Mouse (Mus musculus): Measurements from ENCODE around the gene Add3. TPM values are rescaled to one million over a fixed set of nuclear protein-coding genes. Genes with fewer than 3 reads are reported as not detected.
A peak's percentile ranks its signal among the peaks of the same experiment; 100 is the strongest.

Gene Add3
- polyA plus RNA-seq, 1 experiment from 2014 or later, result 134 TPM

GRCm38 (mm10) chr19:53273055-53273722, 132.9 kb downstream of the Add3 start:
- Histone ChIP-seq H3K4me2 (ENCODE audit: low read length) (no peak overlapping the region), H3K9ac (ENCODE audit: low read length) (no peak overlapping the region), H3K9me3 (ENCODE audit: control insufficient read depth, low read length) (no peaks in the 10 kb centered on the region), H3K27ac (replicated peaks in 1 of 2; ENCODE audit: control insufficient read depth in 1 of 2, insufficient read depth in 1 of 2, low read depth in 2 of 2, low read length in 2 of 2) (no peak overlapping the region), H3K4me1 (ENCODE audit: control insufficient read depth in 2 of 2, insufficient read depth in 2 of 2, low read length in 2 of 2) (peaks cover 14 to 17% of the 10 kb centered on the region in 2 experiments; a peak in 3 of 4 replicates), H3K36me3 (ENCODE audit: control insufficient read depth, insufficient read depth, low read length) (no peaks in the 10 kb centered on the region), H3K27me3 (ENCODE audit: control insufficient read depth, insufficient read depth, low read length) (no peaks in the 10 kb centered on the region), H3K4me3 (ENCODE audit: control insufficient read depth in 1 of 2, insufficient read depth in 1 of 2, low read depth in 1 of 2, low read length in 2 of 2) (no peak overlapping the region)
- 81% methylated on average over 17 of the region's 17 CpGs for WGBS
- no peak for ATAC-seq (ENCODE audit: insufficient number of reproducible peaks, insufficient read depth, low FRiP score, low read depth)

- 84% methylated on average over 23 of the region's 23 CpGs for WGBS
- Histone ChIP-seq H3K4me1 (ENCODE audit: control insufficient read depth in 2 of 2, insufficient read depth in 2 of 2, low read length in 2 of 2) (peaks cover 14 to 17% of the 10 kb centered on the region in 2 experiments; a peak in 3 of 4 replicates), H3K27ac (replicated peaks in 1 of 2; ENCODE audit: control insufficient read depth in 1 of 2, insufficient read depth in 1 of 2, low read depth in 2 of 2, low read length in 2 of 2) (no peak overlapping the region), H3K9me3 (ENCODE audit: control insufficient read depth, low read length) (no peaks in the 10 kb centered on the region), H3K4me2 (ENCODE audit: low read length) (no peak overlapping the region), H3K27me3 (ENCODE audit: control insufficient read depth, insufficient read depth, low read length) (no peaks in the 10 kb centered on the region), H3K9ac (ENCODE audit: low read length) (no peak overlapping the region), H3K4me3 (ENCODE audit: control insufficient read depth in 1 of 2, insufficient read depth in 1 of 2, low read depth in 1 of 2, low read length in 2 of 2) (no peak overlapping the region), H3K36me3 (ENCODE audit: control insufficient read depth, insufficient read depth, low read length) (no peaks in the 10 kb centered on the region)
- no peak for ATAC-seq (ENCODE audit: insufficient number of reproducible peaks, insufficient read depth, low FRiP score, low read depth)
Observed at GRCm38 (mm10) chr19:53273781-53274428, 133.7 kb downstream of the Add3 start.

DNA sequence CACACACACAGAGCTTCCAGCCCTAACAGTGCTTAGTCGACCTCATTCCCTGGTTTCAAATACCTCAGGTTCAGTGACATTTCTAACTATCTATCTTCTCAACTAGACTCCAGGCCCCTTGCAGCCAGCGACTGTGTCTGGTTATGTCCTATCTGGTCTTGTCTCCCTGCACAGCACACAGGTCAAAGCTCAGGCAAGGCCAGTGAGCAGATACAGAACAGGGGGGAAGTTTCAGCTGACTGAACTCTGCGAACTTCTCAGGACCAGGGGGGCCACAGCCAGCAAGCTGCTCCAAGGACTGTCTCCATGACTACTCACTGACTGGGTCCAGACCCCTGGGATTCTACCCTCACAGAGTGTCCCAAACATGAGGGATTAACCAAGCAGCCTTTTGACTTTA, 135.0 kb downstream of the Add3 start:
- Histone ChIP-seq H3K27ac (replicated peaks in 1 of 2; ENCODE audit: control insufficient read depth in 1 of 2, insufficient read depth in 1 of 2, low read depth in 2 of 2, low read length in 2 of 2) (no peak overlapping the region), H3K4me3 (ENCODE audit: control insufficient read depth in 1 of 2, insufficient read depth in 1 of 2, low read depth in 1 of 2, low read length in 2 of 2) (no peak overlapping the region), H3K36me3 (ENCODE audit: control insufficient read depth, insufficient read depth, low read length) (no peaks in the 10 kb centered on the region), H3K9ac (ENCODE audit: low read length) (no peak overlapping the region), H3K27me3 (ENCODE audit: control insufficient read depth, insufficient read depth, low read length) (no peaks in the 10 kb centered on the region), H3K9me3 (ENCODE audit: control insufficient read depth, low read length) (no peaks in the 10 kb centered on the region), H3K4me2 (ENCODE audit: low read length) (no peak overlapping the region), H3K4me1 (ENCODE audit: control insufficient read depth in 2 of 2, insufficient read depth in 2 of 2, low read length in 2 of 2) (peaks cover 14 to 17% of the 10 kb centered on the region in 2 experiments; a peak in 3 of 4 replicates)
- no peak for ATAC-seq (ENCODE audit: insufficient number of reproducible peaks, insufficient read depth, low FRiP score, low read depth)
- 20% methylated on average over 3 of the region's 3 CpGs for WGBS

- Histone ChIP-seq H3K36me3 (ENCODE audit: control insufficient read depth, insufficient read depth, low read length) (no peaks in the 10 kb centered on the region), H3K9me3 (ENCODE audit: control insufficient read depth, low read length) (no peaks in the 10 kb centered on the region), H3K4me2 (ENCODE audit: low read length) (peak overlapping the region; percentile 50), H3K4me3 (ENCODE audit: control insufficient read depth in 1 of 2, insufficient read depth in 1 of 2, low read depth in 1 of 2, low read length in 2 of 2) (peak overlapping the region in 1 of 2 experiments; percentile 12; a peak in 1 of 4 replicates), H3K27ac (replicated peaks in 1 of 2; ENCODE audit: control insufficient read depth in 1 of 2, insufficient read depth in 1 of 2, low read depth in 2 of 2, low read length in 2 of 2) (no peak overlapping the region), H3K4me1 (ENCODE audit: control insufficient read depth in 2 of 2, insufficient read depth in 2 of 2, low read length in 2 of 2) (peaks cover 15 to 17% of the 10 kb centered on the region in 2 experiments; a peak in 3 of 4 replicates), H3K9ac (ENCODE audit: low read length) (peak overlapping the region; percentile 36), H3K27me3 (ENCODE audit: control insufficient read depth, insufficient read depth, low read length) (no peaks in the 10 kb centered on the region)
- WGBS, result 37% methylated on average over 19 of the region's 19 CpGs
- no peak for ATAC-seq (ENCODE audit: insufficient number of reproducible peaks, insufficient read depth, low FRiP score, low read depth)
Observed at GRCm38 (mm10) chr19:53276902-53277707, 136.9 kb downstream of the Add3 start.

GRCm38 (mm10) chr19:53278491-53279415, 138.5 kb downstream of the Add3 start:
- peaks cover 16 to 17% of the 10 kb centered on the region in 2 experiments; a peak in 3 of 4 replicates for H3K4me1 ChIP-seq (ENCODE audit: control insufficient read depth in 2 of 2, insufficient read depth in 2 of 2, low read length in 2 of 2)
- H3K27ac ChIP-seq (replicated peaks in 1 of 2; ENCODE audit: control insufficient read depth in 1 of 2, insufficient read depth in 1 of 2, low read depth in 2 of 2, low read length in 2 of 2), result no peak overlapping the region
- no peak for ATAC-seq (ENCODE audit: insufficient number of reproducible peaks, insufficient read depth, low FRiP score, low read depth)
- H3K27me3 ChIP-seq (ENCODE audit: control insufficient read depth, insufficient read depth, low read length), result no peaks in the 10 kb centered on the region
- H3K9ac ChIP-seq (ENCODE audit: low read length), result no peak overlapping the region
- H3K4me3 ChIP-seq (ENCODE audit: control insufficient read depth in 1 of 2, insufficient read depth in 1 of 2, low read depth in 1 of 2, low read length in 2 of 2), result no peak overlapping the region
- WGBS, result 71% methylated on average over 19 of the region's 19 CpGs
- H3K4me2 ChIP-seq (ENCODE audit: low read length), result no peak overlapping the region
- H3K36me3 ChIP-seq (ENCODE audit: control insufficient read depth, insufficient read depth, low read length), result no peaks in the 10 kb centered on the region
- H3K9me3 ChIP-seq (ENCODE audit: control insufficient read depth, low read length), result no peaks in the 10 kb centered on the region

DNA sequence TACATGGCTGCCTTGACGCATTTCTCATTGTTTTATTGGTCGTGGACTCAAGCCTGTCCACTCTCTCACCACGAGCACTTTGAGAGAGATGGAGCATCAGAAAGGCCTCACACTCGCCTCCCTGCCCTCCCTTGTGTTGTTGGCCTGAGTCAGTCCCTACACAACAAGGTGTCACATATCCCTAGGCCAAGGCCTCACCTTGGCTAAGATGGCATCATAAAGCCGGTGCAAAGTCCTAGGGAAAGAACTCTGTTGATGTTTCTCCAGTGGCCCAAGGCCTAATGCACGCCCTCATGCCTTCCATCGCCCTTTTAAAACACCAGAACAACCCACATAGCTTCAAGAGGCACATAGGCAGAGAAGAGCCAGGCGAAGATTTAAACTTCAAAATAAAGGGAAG, 140.0 kb downstream of the Add3 start:
- Histone ChIP-seq H3K27me3 (ENCODE audit: control insufficient read depth, insufficient read depth, low read length) (no peaks in the 10 kb centered on the region), H3K9me3 (ENCODE audit: control insufficient read depth, low read length) (no peaks in the 10 kb centered on the region), H3K36me3 (ENCODE audit: control insufficient read depth, insufficient read depth, low read length) (no peaks in the 10 kb centered on the region), H3K27ac (replicated peaks in 1 of 2; ENCODE audit: control insufficient read depth in 1 of 2, insufficient read depth in 1 of 2, low read depth in 2 of 2, low read length in 2 of 2) (no peak overlapping the region), H3K9ac (ENCODE audit: low read length) (no peak overlapping the region), H3K4me2 (ENCODE audit: low read length) (no peak overlapping the region), H3K4me1 (ENCODE audit: control insufficient read depth in 2 of 2, insufficient read depth in 2 of 2, low read length in 2 of 2) (peaks cover 21 to 26% of the 10 kb centered on the region in 2 experiments), H3K4me3 (ENCODE audit: control insufficient read depth in 1 of 2, insufficient read depth in 1 of 2, low read depth in 1 of 2, low read length in 2 of 2) (no peak overlapping the region)
- 87% methylated on average over 8 of the region's 8 CpGs for WGBS
- no peak for ATAC-seq (ENCODE audit: insufficient number of reproducible peaks, insufficient read depth, low FRiP score, low read depth)

DNA sequence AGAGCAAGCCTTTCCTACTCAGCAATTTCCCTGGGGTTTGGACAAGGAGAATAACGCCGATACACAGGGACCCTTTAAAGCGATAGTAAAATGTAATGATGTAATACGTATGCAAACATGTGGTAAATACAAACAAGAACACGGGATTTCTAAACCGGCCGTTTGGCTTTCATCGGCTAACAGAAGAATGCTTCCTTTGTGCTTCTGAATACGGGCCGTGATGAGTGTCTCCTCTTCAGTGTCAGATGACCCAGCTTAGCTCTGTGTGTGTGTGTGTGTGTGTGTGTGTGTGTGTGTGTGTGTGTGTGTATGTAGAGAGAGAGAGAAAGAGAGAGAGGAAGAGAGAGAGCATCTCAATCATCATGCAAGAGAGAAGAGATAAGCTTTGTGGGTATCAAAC, 142.3 kb downstream of the Add3 start:
- ATAC-seq (ENCODE audit: insufficient number of reproducible peaks, insufficient read depth, low FRiP score, low read depth), result no peak
- Histone ChIP-seq H3K27ac (replicated peaks in 1 of 2; ENCODE audit: control insufficient read depth in 1 of 2, insufficient read depth in 1 of 2, low read depth in 2 of 2, low read length in 2 of 2) (no peak overlapping the region), H3K9ac (ENCODE audit: low read length) (no peak overlapping the region)

More for the DNA sequence above, 142.3 kb downstream of the Add3 start:
- H3K4me1 ChIP-seq (ENCODE audit: control insufficient read depth in 2 of 2, insufficient read depth in 2 of 2, low read length in 2 of 2), result peaks cover 8 to 11% of the 10 kb centered on the region in 2 experiments
- no peaks in the 10 kb centered on the region for H3K36me3 ChIP-seq (ENCODE audit: control insufficient read depth, insufficient read depth, low read length)
- no peaks in the 10 kb centered on the region for H3K9me3 ChIP-seq (ENCODE audit: control insufficient read depth, low read length)
- no peaks in the 10 kb centered on the region for H3K27me3 ChIP-seq (ENCODE audit: control insufficient read depth, insufficient read depth, low read length)
- no peak overlapping the region for H3K4me2 ChIP-seq (ENCODE audit: low read length)
- 78% methylated on average over 10 of the region's 10 CpGs for WGBS
- no peak overlapping the region for H3K4me3 ChIP-seq (ENCODE audit: control insufficient read depth in 1 of 2, insufficient read depth in 1 of 2, low read depth in 1 of 2, low read length in 2 of 2)

Data from heart, embryonic 14.5 days (tissue).